Mouse (Mus musculus): ENCODE measurements around the gene Upk3b. TPM values are rescaled to one million over a fixed set of nuclear protein-coding genes. Genes with fewer than 3 reads are reported as not detected.
"Not testable (repeated sequence)": the region's sequence is repeated elsewhere in the genome, so short reads cannot be mapped to it uniquely, and the experiment has no call there.

Gene Upk3b
- polyA plus RNA-seq, 1 experiment from 2014 or later, result 0.67 TPM

DNA sequence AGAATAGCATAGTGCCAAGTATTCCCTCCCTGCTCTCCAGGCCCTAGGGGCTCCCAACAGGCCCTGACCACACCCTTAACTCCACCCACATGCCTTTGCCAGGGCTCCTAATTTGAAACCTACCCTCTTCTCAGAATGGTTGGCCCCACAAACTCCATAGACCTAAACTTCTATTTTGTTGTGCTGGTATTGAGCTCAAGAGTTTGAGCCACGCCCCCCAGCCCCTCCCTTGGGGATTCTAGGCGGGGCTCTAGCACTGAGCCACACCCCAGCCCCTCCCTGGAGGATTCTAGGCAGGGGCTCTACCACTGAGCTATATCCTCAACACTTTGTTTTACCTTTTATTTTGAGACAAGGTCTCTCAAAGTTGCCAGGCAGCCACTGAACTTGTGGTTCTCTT, 3.0 kb downstream of the Upk3b start:
- no peaks in the 10 kb centered on the region for H3K27me3 ChIP-seq (ENCODE audit: control insufficient read depth, insufficient read depth, low read length)

DNA sequence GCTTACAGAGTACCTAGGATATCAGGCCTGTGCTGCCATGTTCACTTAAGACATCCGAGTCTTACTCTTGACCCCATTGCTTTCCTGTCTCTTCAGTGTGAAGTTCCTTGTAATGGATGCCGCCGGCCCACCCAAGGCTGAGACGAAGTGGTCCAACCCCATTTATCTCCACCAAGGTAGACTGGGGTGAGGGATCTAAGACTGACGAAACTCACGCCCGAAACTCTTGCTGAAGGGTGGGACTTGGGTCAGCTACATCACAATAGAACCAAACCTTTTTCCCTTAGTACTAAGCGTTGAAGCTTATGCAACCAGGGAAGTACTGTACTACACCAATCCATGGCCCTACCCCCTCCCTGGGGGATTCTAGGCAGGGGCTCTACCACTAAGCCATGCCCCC, 3.4 kb downstream of the Upk3b start:
- ATAC-seq (ENCODE audit: insufficient number of reproducible peaks, low FRiP score, low TSS enrichment, low read depth), result no peak
- H3K27ac ChIP-seq (replicated peaks; ENCODE audit: low read depth, low read length), result no peak overlapping the region
- no peak for DNase-seq (ENCODE audit: low spot score)
- no peaks in the 10 kb centered on the region for H3K4me1 ChIP-seq (ENCODE audit: control insufficient read depth, insufficient read depth, low read length)
- H3K27me3 ChIP-seq (ENCODE audit: control insufficient read depth, insufficient read depth, low read length), result no peaks in the 10 kb centered on the region
- no peak overlapping the region for H3K4me2 ChIP-seq (ENCODE audit: low read depth, severe bottlenecking)
- H3K9ac ChIP-seq (ENCODE audit: low read length), result no peak overlapping the region
- no peak overlapping the region for H3K4me3 ChIP-seq (ENCODE audit: low read depth, low read length)
- H3K36me3 ChIP-seq (ENCODE audit: control insufficient read depth, insufficient read depth, low read length), result no peaks in the 10 kb centered on the region
- WGBS, result 93% methylated on average over 8 of the region's 8 CpGs
- no peaks in the 10 kb centered on the region for H3K9me3 ChIP-seq (ENCODE audit: control insufficient read depth, low read length)

More for the DNA sequence above, 3.0 kb downstream of the Upk3b start:
- Histone ChIP-seq H3K9ac (ENCODE audit: low read length) (no peak overlapping the region), H3K4me3 (ENCODE audit: low read depth, low read length) (no peak overlapping the region), H3K9me3 (ENCODE audit: control insufficient read depth, low read length) (no peaks in the 10 kb centered on the region), H3K27ac (replicated peaks; ENCODE audit: low read depth, low read length) (no peak overlapping the region), H3K4me1 (ENCODE audit: control insufficient read depth, insufficient read depth, low read length) (no peaks in the 10 kb centered on the region), H3K4me2 (ENCODE audit: low read depth, severe bottlenecking) (no peak overlapping the region), H3K36me3 (ENCODE audit: control insufficient read depth, insufficient read depth, low read length) (no peaks in the 10 kb centered on the region)
- 29% methylated on average over 2 of the region's 2 CpGs for whole genome bisulfite sequencing
- ATAC-seq (ENCODE audit: insufficient number of reproducible peaks, low FRiP score, low TSS enrichment, low read depth), result no peak
- DNase-seq (ENCODE audit: low spot score), result no peak

DNA sequence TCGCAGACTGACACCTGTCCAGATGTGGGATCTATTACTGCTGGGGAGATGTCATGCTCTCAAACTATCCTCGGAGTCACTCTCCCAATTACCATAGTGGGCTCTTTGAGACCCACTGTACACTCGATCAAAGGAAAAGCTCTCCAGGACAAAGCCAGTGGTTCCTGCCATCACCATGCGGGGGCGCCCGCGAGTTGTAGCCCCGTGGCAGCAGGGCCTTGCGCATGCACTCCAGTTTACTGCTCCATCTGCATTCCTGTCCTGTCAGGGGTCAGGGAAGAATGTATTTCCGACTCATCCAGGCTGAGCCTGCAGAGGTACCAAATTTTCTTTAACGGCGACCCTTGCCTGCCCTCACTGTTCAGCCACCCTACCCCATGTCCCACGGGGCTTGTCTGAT, 6.6 kb downstream of the Upk3b start:
- Histone ChIP-seq H3K4me2 (ENCODE audit: low read depth, severe bottlenecking) (no peak overlapping the region), H3K27me3 (ENCODE audit: control insufficient read depth, insufficient read depth, low read length) (no peaks in the 10 kb centered on the region), H3K9me3 (ENCODE audit: control insufficient read depth, low read length) (no peaks in the 10 kb centered on the region), H3K27ac (replicated peaks; ENCODE audit: low read depth, low read length) (no peak overlapping the region), H3K4me1 (ENCODE audit: control insufficient read depth, insufficient read depth, low read length) (no peaks in the 10 kb centered on the region), H3K36me3 (ENCODE audit: control insufficient read depth, insufficient read depth, low read length) (no peaks in the 10 kb centered on the region), H3K9ac (ENCODE audit: low read length) (no peak overlapping the region), H3K4me3 (ENCODE audit: low read depth, low read length) (no peak overlapping the region)
- 72% methylated on average over 13 of the region's 13 CpGs for WGBS
- no peak for ATAC-seq (ENCODE audit: insufficient number of reproducible peaks, low FRiP score, low TSS enrichment, low read depth)
- DNase-seq (ENCODE audit: low spot score), result no peak

DNA sequence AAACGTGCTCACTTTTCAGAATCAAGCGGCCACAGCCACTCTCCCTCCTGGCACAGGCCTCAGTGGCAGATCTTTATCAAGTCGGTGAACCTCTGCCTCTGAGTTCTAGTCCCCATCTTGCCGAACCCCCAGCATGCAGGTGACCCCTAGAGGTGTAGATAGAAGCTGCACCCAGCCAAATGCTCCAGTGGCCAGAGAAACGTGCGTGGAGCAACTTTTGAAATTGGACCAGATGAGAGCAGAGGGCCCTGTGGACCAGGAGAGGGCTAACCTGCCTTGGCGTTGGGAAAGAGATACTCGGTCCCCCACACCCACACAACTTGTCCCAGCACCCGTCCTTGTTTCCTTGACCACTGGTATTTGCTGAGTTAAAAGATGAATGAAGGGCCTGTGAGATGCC, 7.1 kb downstream of the Upk3b start:
- no peak overlapping the region for H3K27ac ChIP-seq (replicated peaks; ENCODE audit: low read depth, low read length)
- H3K4me3 ChIP-seq (ENCODE audit: low read depth, low read length), result no peak overlapping the region
- no peak for ATAC-seq (ENCODE audit: insufficient number of reproducible peaks, low FRiP score, low TSS enrichment, low read depth)
- H3K9me3 ChIP-seq (ENCODE audit: control insufficient read depth, low read length), result no peaks in the 10 kb centered on the region
- H3K27me3 ChIP-seq (ENCODE audit: control insufficient read depth, insufficient read depth, low read length), result no peaks in the 10 kb centered on the region
- WGBS, result 42% methylated on average over 9 of the region's 9 CpGs
- DNase-seq (ENCODE audit: low spot score), result peak; percentile 41
- no peak overlapping the region for H3K4me2 ChIP-seq (ENCODE audit: low read depth, severe bottlenecking)
- H3K9ac ChIP-seq (ENCODE audit: low read length), result no peak overlapping the region
- H3K4me1 ChIP-seq (ENCODE audit: control insufficient read depth, insufficient read depth, low read length), result no peaks in the 10 kb centered on the region
- no peaks in the 10 kb centered on the region for H3K36me3 ChIP-seq (ENCODE audit: control insufficient read depth, insufficient read depth, low read length)

DNA sequence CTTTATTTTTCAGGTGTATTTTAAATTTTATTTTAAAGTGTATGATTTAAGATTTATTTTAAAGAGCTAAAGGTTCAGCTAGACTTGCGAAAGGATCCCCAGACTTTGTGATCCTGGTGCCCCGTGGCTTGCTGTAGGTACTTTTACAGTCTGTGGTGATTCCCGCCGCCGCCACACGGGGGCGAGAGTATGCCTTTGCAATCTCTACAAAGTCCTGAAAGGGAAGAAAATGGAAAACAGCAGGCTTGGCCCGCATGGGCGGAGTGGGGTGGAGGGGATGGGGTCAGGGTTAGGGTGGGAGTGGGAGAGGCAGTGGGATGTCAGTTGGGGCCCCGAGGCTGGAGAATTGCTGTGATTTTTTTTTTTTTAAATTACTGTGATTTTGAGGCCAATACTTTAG, 7.7 kb downstream of the Upk3b start:
- ATAC-seq (ENCODE audit: insufficient number of reproducible peaks, low FRiP score, low TSS enrichment, low read depth) (no peak), DNase-seq (ENCODE audit: low spot score) (peak; percentile 96)
- Histone ChIP-seq H3K4me3 (ENCODE audit: low read depth, low read length) (no peak overlapping the region), H3K9ac (ENCODE audit: low read length) (no peak overlapping the region), H3K4me2 (ENCODE audit: low read depth, severe bottlenecking) (no peak overlapping the region), H3K36me3 (ENCODE audit: control insufficient read depth, insufficient read depth, low read length) (no peaks in the 10 kb centered on the region), H3K4me1 (ENCODE audit: control insufficient read depth, insufficient read depth, low read length) (no peaks in the 10 kb centered on the region), H3K27ac (replicated peaks; ENCODE audit: low read depth, low read length) (no peak overlapping the region), H3K9me3 (ENCODE audit: control insufficient read depth, low read length) (no peaks in the 10 kb centered on the region), H3K27me3 (ENCODE audit: control insufficient read depth, insufficient read depth, low read length) (no peaks in the 10 kb centered on the region)
- WGBS, result 6% methylated on average over 10 of the region's 10 CpGs

DNA sequence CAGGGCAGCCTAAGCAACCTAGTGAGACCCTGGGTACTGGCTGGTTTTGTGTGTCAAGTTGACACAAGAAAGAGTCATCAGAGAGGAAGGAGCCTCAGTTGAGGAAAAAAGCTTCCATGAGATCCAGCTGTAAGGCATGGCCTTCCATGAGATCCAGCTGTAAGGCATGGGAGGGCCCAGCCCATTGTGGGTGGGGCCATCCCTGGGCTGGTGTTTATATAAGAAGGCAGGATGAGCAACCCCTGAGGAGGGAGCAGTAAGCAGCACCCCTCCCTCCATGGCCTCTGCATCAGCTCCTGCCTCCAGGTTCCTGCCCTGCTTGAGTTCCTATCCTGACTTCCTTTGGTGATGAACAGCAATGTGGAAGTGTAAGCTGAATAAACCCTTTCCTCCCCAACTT, 10.2 kb downstream of the Upk3b start:
- not testable (repeated sequence) for DNase-seq (ENCODE audit: low spot score); ATAC-seq (ENCODE audit: insufficient number of reproducible peaks, low FRiP score, low TSS enrichment, low read depth); H3K36me3 ChIP-seq (ENCODE audit: control insufficient read depth, insufficient read depth, low read length); H3K4me3 ChIP-seq (ENCODE audit: low read depth, low read length); H3K27me3 ChIP-seq (ENCODE audit: control insufficient read depth, insufficient read depth, low read length); H3K4me1 ChIP-seq (ENCODE audit: control insufficient read depth, insufficient read depth, low read length); H3K4me2 ChIP-seq (ENCODE audit: low read depth, severe bottlenecking); H3K9ac ChIP-seq (ENCODE audit: low read length); H3K27ac ChIP-seq (replicated peaks; ENCODE audit: low read depth, low read length); H3K9me3 ChIP-seq (ENCODE audit: control insufficient read depth, low read length)

DNA sequence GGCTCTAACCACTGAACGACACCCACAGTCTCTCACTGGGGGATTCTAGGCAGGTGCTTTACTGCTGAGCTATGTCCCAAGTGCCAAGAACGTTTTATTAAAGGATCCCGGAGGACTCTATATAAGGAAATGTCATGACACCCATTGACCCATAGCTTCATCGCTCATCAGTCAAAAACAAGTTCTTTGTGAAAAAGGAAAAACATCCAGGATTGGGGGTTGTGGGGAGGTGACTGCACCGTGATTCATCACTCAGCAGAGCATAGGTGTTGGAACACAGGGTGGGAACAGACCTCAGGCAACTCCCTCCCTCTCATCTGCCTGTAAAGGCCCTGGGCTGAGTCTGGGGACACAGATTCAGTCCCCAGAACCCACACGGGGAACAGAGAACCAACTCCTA, 11.6 kb downstream of the Upk3b start:
- Histone ChIP-seq H3K9ac (ENCODE audit: low read length) (no peak overlapping the region), H3K36me3 (ENCODE audit: control insufficient read depth, insufficient read depth, low read length) (no peaks in the 10 kb centered on the region), H3K9me3 (ENCODE audit: control insufficient read depth, low read length) (no peaks in the 10 kb centered on the region), H3K27ac (replicated peaks; ENCODE audit: low read depth, low read length) (no peak overlapping the region), H3K4me2 (ENCODE audit: low read depth, severe bottlenecking) (no peak overlapping the region), H3K4me3 (ENCODE audit: low read depth, low read length) (no peak overlapping the region), H3K27me3 (ENCODE audit: control insufficient read depth, insufficient read depth, low read length) (no peaks in the 10 kb centered on the region), H3K4me1 (ENCODE audit: control insufficient read depth, insufficient read depth, low read length) (peaks cover 3% of the 10 kb centered on the region; the same call in 1 of the 2 replicates)
- ATAC-seq (ENCODE audit: insufficient number of reproducible peaks, low FRiP score, low TSS enrichment, low read depth) (no peak), DNase-seq (ENCODE audit: low spot score) (no peak)
- WGBS, result 66% methylated on average over 6 of the region's 6 CpGs

DNA sequence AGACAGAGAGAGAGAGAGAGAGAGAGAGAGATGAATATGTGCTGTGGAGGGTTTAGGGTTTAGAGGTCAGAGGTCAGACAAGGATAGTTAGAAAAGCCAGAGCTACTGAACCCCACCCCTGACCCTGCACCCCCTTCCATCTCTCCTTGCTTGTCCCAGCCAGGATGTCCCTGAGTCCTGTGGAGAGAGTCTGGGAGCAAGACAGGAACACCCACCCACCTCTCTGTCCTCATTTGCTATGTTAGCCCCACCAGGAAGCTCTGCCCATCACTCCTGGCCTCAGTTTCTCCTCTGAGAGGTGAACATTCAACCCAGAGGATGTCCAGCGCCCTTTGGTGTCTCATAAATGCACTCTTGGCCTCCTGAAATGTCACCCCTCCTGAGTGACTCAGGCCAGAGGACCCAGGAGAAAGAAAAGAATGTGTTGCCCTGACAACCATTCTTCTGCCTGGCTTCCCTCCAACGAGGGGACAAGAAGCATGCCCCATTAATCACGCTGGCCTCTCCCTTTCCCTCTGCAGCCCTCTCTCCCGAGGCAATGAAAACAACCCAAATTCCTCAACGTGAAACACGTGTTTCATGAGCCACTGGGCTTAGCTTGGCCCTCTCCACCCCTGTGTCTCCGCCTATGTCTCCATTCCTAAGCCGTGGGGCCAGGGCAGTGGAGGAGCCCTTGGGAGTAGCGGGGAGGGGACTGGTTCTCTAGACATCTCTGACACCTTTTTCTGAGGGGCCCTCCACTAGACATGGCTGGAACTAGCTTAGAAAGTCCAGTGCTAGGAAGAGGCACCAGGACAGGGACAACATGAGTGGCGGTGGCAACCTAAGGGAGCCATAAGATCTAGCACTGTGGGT, 13.2 kb downstream of the Upk3b start:
- DNase-seq (ENCODE audit: low spot score), result peak; percentile 51
- H3K4me3 ChIP-seq (ENCODE audit: low read depth, low read length), result no peak overlapping the region
- peak; percentile 47; the same call in 1 of the 2 replicates for ATAC-seq (ENCODE audit: insufficient number of reproducible peaks, low FRiP score, low TSS enrichment, low read depth)
- H3K36me3 ChIP-seq (ENCODE audit: control insufficient read depth, insufficient read depth, low read length), result no peaks in the 10 kb centered on the region
- H3K9me3 ChIP-seq (ENCODE audit: control insufficient read depth, low read length), result no peaks in the 10 kb centered on the region
- H3K4me1 ChIP-seq (ENCODE audit: control insufficient read depth, insufficient read depth, low read length), result peaks cover 3% of the 10 kb centered on the region; the same call in 1 of the 2 replicates
- no peak overlapping the region for H3K4me2 ChIP-seq (ENCODE audit: low read depth, severe bottlenecking)
- H3K27me3 ChIP-seq (ENCODE audit: control insufficient read depth, insufficient read depth, low read length), result no peaks in the 10 kb centered on the region
- 24% methylated on average over 10 of the region's 10 CpGs for WGBS
- H3K9ac ChIP-seq (ENCODE audit: low read length), result no peak overlapping the region
- H3K27ac ChIP-seq (replicated peaks; ENCODE audit: low read depth, low read length), result no peak overlapping the region; the same call in 1 of the 2 replicates
